In the genomic region with DNA sequence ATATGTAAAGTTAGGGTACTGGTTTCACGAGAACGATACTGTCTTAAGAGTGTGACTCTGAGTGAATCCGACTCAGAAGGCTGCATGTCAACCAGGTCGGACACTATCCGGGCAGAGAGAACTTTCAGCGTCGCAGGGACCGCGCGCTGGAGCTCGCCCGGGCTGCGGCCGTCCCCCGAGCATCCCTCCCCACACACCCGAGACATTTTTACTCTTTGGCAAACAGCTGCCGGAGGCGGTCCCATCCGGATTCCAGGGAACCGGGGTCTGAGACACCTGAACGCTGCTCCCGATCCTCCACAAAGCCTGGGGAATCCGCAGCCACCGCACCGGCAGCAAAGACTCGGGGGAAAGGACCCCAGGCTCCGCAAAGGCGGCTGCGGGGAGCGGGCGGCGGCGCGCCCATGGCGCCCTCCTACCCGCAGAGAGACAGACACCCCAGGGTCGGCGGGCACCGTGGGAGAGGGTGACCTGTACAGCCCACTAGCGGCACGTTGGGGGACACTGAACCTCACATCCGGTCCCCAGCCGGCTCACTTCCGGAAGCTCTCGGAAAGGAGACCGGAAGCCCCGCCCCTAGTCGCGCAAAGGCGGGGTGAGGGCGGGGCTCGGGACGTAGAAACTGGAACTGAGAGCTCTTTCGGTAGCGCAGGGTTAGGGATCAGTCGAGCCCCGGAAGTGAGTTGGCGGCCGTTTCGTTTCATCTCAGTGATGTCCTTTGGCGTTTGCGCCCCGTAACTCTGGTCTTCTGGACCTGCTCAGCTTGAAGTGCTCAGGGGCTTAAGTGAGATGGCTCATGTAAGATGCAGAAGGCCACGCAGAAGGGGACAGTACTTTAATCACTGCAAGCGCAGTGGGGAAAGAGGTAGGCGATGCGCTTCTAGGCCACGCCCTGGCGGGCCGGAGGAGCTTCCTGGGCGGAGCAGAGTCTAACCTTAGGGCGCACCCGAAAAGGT, we compare ENCODE assay signal across 7 mouse cellular contexts. TPM values are rescaled to one million over a fixed set of nuclear protein-coding genes. Genes with fewer than 3 reads are reported as not detected.
DNase-seq lines count a peak whose midpoint lies in the region; ATAC-seq and TF ChIP-seq lines count a peak whose summit lies in the region.

A gene (minus strand): TSS at position 535 of the 956 bp plus-strand sequence.

- H3K4me2 ChIP-seq in intestine, postnatal 0 days (replicated peaks; ENCODE audit: low read depth) = peak within 1 kb of the TSS; percentile 66
- peak within 1 kb of the TSS; percentile 58 for H3K4me2 ChIP-seq in midbrain, embryonic 12.5 days (replicated peaks)

- peaks cover 12% of the 10 kb centered on the region for H3K4me1 ChIP-seq in embryonic facial prominence, embryonic 10.5 days
- no peaks in the 10 kb centered on the region for H3K4me1 ChIP-seq in intestine, postnatal 0 days (replicated peaks; ENCODE audit: control insufficient read depth, insufficient read depth, low read length)
- H3K4me1 ChIP-seq in midbrain, embryonic 12.5 days = peaks cover 12% of the 10 kb centered on the region
- no peaks in the 10 kb centered on the region for H3K4me1 ChIP-seq in small intestine, adult 2 months (ENCODE audit: control insufficient read depth, insufficient read depth, insufficient read length, low read length)

- ATAC-seq in intestine, postnatal 0 days = peak; percentile 99
- ATAC-seq in midbrain, embryonic 12.5 days (ENCODE audit: low FRiP score, low read depth) = peak; percentile 98

- no peaks in the 10 kb centered on the region for H3K27me3 ChIP-seq in embryonic facial prominence, embryonic 10.5 days (replicated peaks; ENCODE audit: low read depth, poor library complexity, severe bottlenecking)
- no peaks in the 10 kb centered on the region for H3K27me3 ChIP-seq in intestine, postnatal 0 days (replicated peaks; ENCODE audit: control insufficient read depth, insufficient read depth, low read length)
- no peaks in the 10 kb centered on the region for H3K27me3 ChIP-seq in midbrain, embryonic 12.5 days
- H3K27me3 ChIP-seq in small intestine, adult 2 months (ENCODE audit: control insufficient read depth, insufficient read depth, low read length) = no peaks in the 10 kb centered on the region

- H3K27ac ChIP-seq in embryonic facial prominence, embryonic 10.5 days (replicated peaks) = peak within 1 kb of the TSS; percentile 96
- peak within 1 kb of the TSS; percentile 86 for H3K27ac ChIP-seq in intestine, postnatal 0 days (ENCODE audit: low read depth, low read length)
- H3K27ac ChIP-seq in midbrain, embryonic 12.5 days (replicated peaks) = peak within 1 kb of the TSS; percentile 94
- peak within 1 kb of the TSS; percentile 93 for H3K27ac ChIP-seq in small intestine, adult 2 months (ENCODE audit: insufficient read depth, low read depth, low read length)

- no peaks in the 10 kb centered on the region for H3K9me3 ChIP-seq in embryonic facial prominence, embryonic 10.5 days
- H3K9me3 ChIP-seq in intestine, postnatal 0 days (ENCODE audit: control insufficient read depth) = no peaks in the 10 kb centered on the region
- H3K9me3 ChIP-seq in midbrain, embryonic 12.5 days = no peaks in the 10 kb centered on the region

- TF ChIP-seq CTCF in intestine, postnatal 0 days (IDR thresholded peaks at IDR 0.05; ENCODE audit: low read depth) = peak; percentile 48
- no peak for TF ChIP-seq CTCF in small intestine, adult 2 months (IDR thresholded peaks at IDR 0.05; ENCODE audit: extremely low read depth, insufficient read length, insufficient replicate concordance, low read depth, low read length)

- peak within 1 kb of the TSS; percentile 78 for H3K9ac ChIP-seq in intestine, postnatal 0 days (ENCODE audit: low read depth, low read length)
- H3K9ac ChIP-seq in midbrain, embryonic 12.5 days (replicated peaks) = peak within 1 kb of the TSS; percentile 92

- WGBS in embryonic facial prominence, embryonic 10.5 days = under 1% methylated on average over 73 of the region's 73 CpGs
- under 1% methylated on average over 73 of the region's 73 CpGs for WGBS in intestine, postnatal 0 days
- WGBS in midbrain, embryonic 12.5 days = under 1% methylated on average over 72 of the region's 73 CpGs
- under 1% methylated on average over 73 of the region's 73 CpGs for WGBS in small intestine, adult 2 months

- peaks cover 51% of the 10 kb centered on the region for H3K36me3 ChIP-seq in embryonic facial prominence, embryonic 10.5 days (replicated peaks)
- H3K36me3 ChIP-seq in intestine, postnatal 0 days (ENCODE audit: control insufficient read depth, insufficient read depth) = peaks cover 21% of the 10 kb centered on the region
- peaks cover 40% of the 10 kb centered on the region for H3K36me3 ChIP-seq in midbrain, embryonic 12.5 days
- H3K36me3 ChIP-seq in small intestine, adult 2 months (ENCODE audit: control insufficient read depth, insufficient read depth, low read length) = peaks cover 15% of the 10 kb centered on the region

- peak within 1 kb of the TSS; percentile 100 for H3K4me3 ChIP-seq in embryonic facial prominence, embryonic 10.5 days
- H3K4me3 ChIP-seq in intestine, postnatal 0 days (ENCODE audit: low read depth, low read length) = peak within 1 kb of the TSS; percentile 76
- H3K4me3 ChIP-seq in midbrain, embryonic 12.5 days = peak within 1 kb of the TSS; percentile 85
- H3K4me3 ChIP-seq in small intestine, adult 2 months (ENCODE audit: low read depth, low read length) = peak within 1 kb of the TSS; percentile 90

- intact Hi-C loops in left cerebral cortex, postnatal 4 days (cut with DNase I) = no loop called here

- peak; percentile 78 for TF ChIP-seq POLR2A in small intestine, adult 2 months (IDR thresholded peaks at IDR 0.05; ENCODE audit: low read depth, low read length)

- peak; percentile 97 for DNase-seq in adrenal gland, postnatal 10 days
- peak; percentile 97 for DNase-seq in embryonic facial prominence, embryonic 10.5 days (ENCODE audit: low spot score)
- peak; percentile 63 for DNase-seq in gonadal fat pad, adult 2 months (ENCODE audit: low read depth)
- DNase-seq in left cerebral cortex, postnatal 4 days = peak; percentile 97

RNA-seq across cellular contexts. Expression of the gene that starts here (rescaled TPM):
- total RNA-seq in adrenal gland, postnatal 10 days (2021) = 10 to 100 TPM; 43.5 to 52.7 TPM
- polyA plus RNA-seq in embryonic facial prominence, embryonic 10.5 days (2016; fragmentation: Nextera tagmentation; extraction: Ambion mirVana) = 35.2 and 35.3 TPM in 2 replicates
- polyA plus RNA-seq in gonadal fat pad, adult 2 months (2012; rRNA removed) = 11.5 and 13.3 TPM in 2 replicates
- 11.8 and 13.8 TPM in 2 replicates for polyA plus RNA-seq in intestine, postnatal 0 days (2015; fragmentation: Nextera tagmentation; extraction: Ambion mirVana)
- total RNA-seq in left cerebral cortex, postnatal 4 days (2021) = 10 to 100 TPM; 28.8 to 29.5 TPM
- 35.2 and 37.0 TPM in 2 replicates for polyA plus RNA-seq in midbrain, embryonic 12.5 days (2016; fragmentation: Nextera tagmentation; extraction: Ambion mirVana)
- polyA plus RNA-seq in small intestine, adult 2 months (2012; rRNA removed) = 14.0 and 24.4 TPM in 2 replicates

Comparison
In these comparisons a context has a peak if more than half of its experiments do, and no peak if none do; other contexts are left out.
1. Peak in every context shown above with its lines: DNase-seq, ATAC-seq, H3K4me3 ChIP-seq and H3K27ac ChIP-seq.